Comparison of ENCODE assay signal across 8 mouse cellular contexts in genomic region chr12:11350895-11351294, GRCm38 (mm10).
A peak's percentile ranks its signal among the peaks of the same experiment; 100 is the strongest.
DNase-seq lines count a peak whose midpoint lies in the region; ATAC-seq and TF ChIP-seq lines count a peak whose summit lies in the region.

No protein-coding gene starts in this region.

- no peak overlapping the region for H3K4me3 ChIP-seq in liver, embryonic 11.5 days (ENCODE audit: low read depth, low read length)
- no peak overlapping the region for H3K4me3 ChIP-seq in gastrocnemius, adult 2 months
- no peak overlapping the region for H3K4me3 ChIP-seq in limb, embryonic 11.5 days (ENCODE audit: low read depth, low read length)
- H3K4me3 ChIP-seq in neural tube, embryonic 11.5 days (ENCODE audit: low read depth, low read length), result no peak overlapping the region

- no peaks in the 10 kb centered on the region for H3K9me3 ChIP-seq in liver, embryonic 11.5 days (ENCODE audit: control insufficient read depth, low read length)
- no peaks in the 10 kb centered on the region for H3K9me3 ChIP-seq in limb, embryonic 11.5 days (ENCODE audit: control insufficient read depth, low read length)
- no peaks in the 10 kb centered on the region for H3K9me3 ChIP-seq in neural tube, embryonic 11.5 days (ENCODE audit: control insufficient read depth, low read length)

- H3K36me3 ChIP-seq in liver, embryonic 11.5 days (ENCODE audit: control insufficient read depth, insufficient read depth, low read length), result no peaks in the 10 kb centered on the region
- H3K36me3 ChIP-seq in limb, embryonic 11.5 days (ENCODE audit: control insufficient read depth, insufficient read depth, low read length), result no peaks in the 10 kb centered on the region
- H3K36me3 ChIP-seq in neural tube, embryonic 11.5 days (ENCODE audit: control insufficient read depth, insufficient read depth, low read length), result no peaks in the 10 kb centered on the region

- DNase-seq in liver, result peak; percentile 67
- DNase-seq in liver, embryonic 11.5 days (ENCODE audit: low spot score), result no peak
- peak; percentile 88 to 94 for DNase-seq in cerebellum, postnatal 25 days
- DNase-seq in gastrocnemius, adult 2 months, result peak; percentile 73
- peak; percentile 84 for DNase-seq in kidney, adult 9 months
- DNase-seq in limb, embryonic 11.5 days (ENCODE audit: low spot score), result peak; percentile 84
- peak; percentile 83 for DNase-seq in neural tube, embryonic 11.5 days (ENCODE audit: low spot score)
- DNase-seq in testis, postnatal 14 days (ENCODE audit: low spot score), result peak; percentile 32

- H3K4me2 ChIP-seq in liver, embryonic 11.5 days, result no peak overlapping the region
- no peak overlapping the region for H3K4me2 ChIP-seq in limb, embryonic 11.5 days (ENCODE audit: low read depth, severe bottlenecking)
- no peak overlapping the region for H3K4me2 ChIP-seq in neural tube, embryonic 11.5 days (ENCODE audit: low read depth)

- TF ChIP-seq CTCF in gastrocnemius, adult 2 months (IDR thresholded peaks at IDR 0.05), result peak; percentile 61

- no peak overlapping the region for H3K9ac ChIP-seq in liver, embryonic 11.5 days (ENCODE audit: low read depth, low read length)
- no peak overlapping the region for H3K9ac ChIP-seq in limb, embryonic 11.5 days (ENCODE audit: low read length)
- H3K9ac ChIP-seq in neural tube, embryonic 11.5 days (ENCODE audit: low read length), result no peak overlapping the region

- no peaks in the 10 kb centered on the region for H3K4me1 ChIP-seq in liver, embryonic 11.5 days (replicated peaks; ENCODE audit: control insufficient read depth, insufficient read depth, low read length)
- no peaks in the 10 kb centered on the region for H3K4me1 ChIP-seq in limb, embryonic 11.5 days (ENCODE audit: control insufficient read depth, insufficient read depth, low read length)
- no peaks in the 10 kb centered on the region for H3K4me1 ChIP-seq in neural tube, embryonic 11.5 days (ENCODE audit: control insufficient read depth, insufficient read depth, low read length)

- ATAC-seq in liver, embryonic 11.5 days (replicated peaks; ENCODE audit: low FRiP score), result no peak
- ATAC-seq in limb, embryonic 11.5 days (ENCODE audit: insufficient number of reproducible peaks, low FRiP score, low TSS enrichment, low read depth), result no peak
- peak; percentile 77 for ATAC-seq in neural tube, embryonic 11.5 days (ENCODE audit: insufficient read depth, low FRiP score, low TSS enrichment)

- no peaks in the 10 kb centered on the region for H3K27me3 ChIP-seq in liver, embryonic 11.5 days (replicated peaks; ENCODE audit: control insufficient read depth, insufficient read depth, low read length)
- H3K27me3 ChIP-seq in limb, embryonic 11.5 days (ENCODE audit: control insufficient read depth, insufficient read depth, low read length), result no peaks in the 10 kb centered on the region
- no peaks in the 10 kb centered on the region for H3K27me3 ChIP-seq in neural tube, embryonic 11.5 days (ENCODE audit: control insufficient read depth, insufficient read depth, low read length)

- 35% methylated on average over 5 of the region's 5 CpGs for WGBS in liver, embryonic 11.5 days
- 36% methylated on average over 5 of the region's 5 CpGs for WGBS in limb, embryonic 11.5 days
- WGBS in neural tube, embryonic 11.5 days, result 50% methylated on average over 5 of the region's 5 CpGs

- intact Hi-C loops in gastrocnemius, adult 2 months (cut with DNase I), result no loop called here

- no peak overlapping the region for H3K27ac ChIP-seq in liver, embryonic 11.5 days (ENCODE audit: low read depth, low read length)
- H3K27ac ChIP-seq in gastrocnemius, adult 2 months, result no peak overlapping the region
- H3K27ac ChIP-seq in limb, embryonic 11.5 days (replicated peaks; ENCODE audit: low read depth, low read length), result no peak overlapping the region
- no peak overlapping the region for H3K27ac ChIP-seq in neural tube, embryonic 11.5 days (ENCODE audit: low read depth, low read length)
